Mouse (Mus musculus) MEL (cell line): ENCODE data around the gene Gpr18. TPM values are rescaled to one million over a fixed set of nuclear protein-coding genes. Genes with fewer than 3 reads are reported as not detected.
A peak's percentile ranks its signal among the peaks of the same experiment; 100 is the strongest.

ENCODE experiments used
- DNase-seq: peaks from one replicate; pipeline ENCODE4 v3.0.0; 2011; ENCODE audit warnings: low read depth, low spot score
- H3K27ac ChIP-seq: 2 replicates; pipeline ENCODE4 v1.5.1; 2012; ENCODE audit warnings: low read depth, mild to moderate bottlenecking, control low read depth, low read length, moderate library complexity; ENCODE audit not compliant: control insufficient read depth
- H3K27me3 ChIP-seq, 2 experiments: fragments of 150-350 bp in 1 of 2; sonication (generic) in 1 of 2; 2 replicates each; pipeline ENCODE4 v1.6.1; 2012; ENCODE audit warnings: low read length in 2 of 2, mild to moderate bottlenecking in 2 of 2, improper control_type of control experiment in 1 of 2, moderate library complexity in 1 of 2; ENCODE audit not compliant: insufficient read depth in 2 of 2, control insufficient read depth in 1 of 2
- H3K36me3 ChIP-seq, 2 experiments: 2 replicates each; pipeline ENCODE4 v1.6.1; 2012 to 2014; ENCODE audit warnings: low read length in 2 of 2, improper control_type of control experiment in 1 of 2, inconsistent platforms in 1 of 2, mild to moderate bottlenecking in 1 of 2; ENCODE audit not compliant: insufficient read depth in 2 of 2, control insufficient read depth in 1 of 2
- H3K4me1 ChIP-seq, 2 experiments: fragments of 150-350 bp in 1 of 2; sonication (generic) in 1 of 2; 2 replicates each; pipeline ENCODE4 v1.6.1; 2012; ENCODE audit warnings: low read length in 2 of 2, improper control_type of control experiment in 1 of 2, mild to moderate bottlenecking in 1 of 2; ENCODE audit not compliant: insufficient read depth in 2 of 2, control insufficient read depth in 1 of 2
- H3K4me3 ChIP-seq, 2 experiments: fragments of 150-350 bp in 1 of 2; sonication (generic) in 1 of 2; 2 replicates each; pipeline ENCODE4 v1.5.1; 2012; ENCODE audit warnings: low read depth in 2 of 2, low read length in 2 of 2, mild to moderate bottlenecking in 2 of 2, moderate library complexity in 2 of 2, control low read depth in 1 of 2, improper control_type of control experiment in 1 of 2; ENCODE audit not compliant: control insufficient read depth in 1 of 2, insufficient read depth in 1 of 2
- H3K79me2 ChIP-seq: 2 replicates; pipeline ENCODE4 v1.6.1; 2012; ENCODE audit warnings: mild to moderate bottlenecking, low read length, moderate library complexity; ENCODE audit not compliant: control insufficient read depth, poor library complexity, insufficient read depth
- H3K9ac ChIP-seq: 2 replicates; pipeline ENCODE4 v1.6.1; 2012; ENCODE audit warnings: low read depth, mild to moderate bottlenecking, control low read depth, low read length, moderate library complexity; ENCODE audit not compliant: control insufficient read depth, poor library complexity, severe bottlenecking
- H3K9me3 ChIP-seq: fragments of 150-350 bp; sonication (generic); replicated peaks from 2 replicates; pipeline ENCODE4 v1.6.1; 2012; ENCODE audit warnings: mild to moderate bottlenecking, low read length, improper control_type of control experiment, moderate library complexity; ENCODE audit not compliant: insufficient read depth
- E2F4 ChIP-seq: IDR thresholded peaks from 2 replicates; pipeline ENCODE4 v1.6.1; 2011; ENCODE audit warnings: low read depth, low read length, improper control_type of control experiment, borderline replicate concordance
- EP300 ChIP-seq, 2 experiments: IDR thresholded peaks; 2 replicates each; pipeline ENCODE4 v1.6.1; 2011; ENCODE audit warnings: improper control_type of control experiment in 2 of 2, low read length in 2 of 2, low read depth in 1 of 2, mild to moderate bottlenecking in 1 of 2
- MAFK ChIP-seq: IDR thresholded peaks from 2 replicates; pipeline ENCODE4 v1.6.1; 2011; ENCODE audit warnings: low read depth, mild to moderate bottlenecking, low read length, improper control_type of control experiment, borderline replicate concordance
- MAZ ChIP-seq: IDR thresholded peaks from 2 replicates; pipeline ENCODE4 v1.6.1; 2012; ENCODE audit warnings: low read depth, mild to moderate bottlenecking, inconsistent platforms, low read length, improper control_type of control experiment
- MEF2A ChIP-seq: IDR thresholded peaks from 2 replicates; pipeline ENCODE4 v1.6.1; 2014; ENCODE audit warnings: low read depth, mild to moderate bottlenecking, inconsistent platforms, low read length, improper control_type of control experiment; ENCODE audit not compliant: poor library complexity, insufficient replicate concordance, severe bottlenecking; ENCODE audit errors: extremely low read depth
- MYB ChIP-seq: IDR thresholded peaks from 2 replicates; pipeline ENCODE4 v1.6.1; 2011; ENCODE audit warnings: mild to moderate bottlenecking, low read depth, low read length, improper control_type of control experiment
- MYC ChIP-seq: IDR thresholded peaks from 2 replicates; pipeline ENCODE4 v1.6.1; 2011; ENCODE audit warnings: low read depth, mild to moderate bottlenecking, low read length, improper control_type of control experiment, moderate library complexity
- NELFE ChIP-seq: IDR thresholded peaks from 2 replicates; pipeline ENCODE4 v1.6.1; 2011; ENCODE audit warnings: low read depth, low read length, improper control_type of control experiment
- POLR2A ChIP-seq, 2 experiments: IDR thresholded peaks; 2 replicates each; pipeline ENCODE4 v1.6.1; 2011 to 2012; ENCODE audit warnings: low read length in 2 of 2, mild to moderate bottlenecking in 2 of 2, control low read depth in 1 of 2, improper control_type of control experiment in 1 of 2, low read depth in 1 of 2, moderate library complexity in 1 of 2; ENCODE audit not compliant: control insufficient read depth in 1 of 2, insufficient read depth in 1 of 2, poor library complexity in 1 of 2
- RCOR1 ChIP-seq: IDR thresholded peaks from 2 replicates; pipeline ENCODE4 v1.6.1; 2012; ENCODE audit warnings: low read depth, mild to moderate bottlenecking, inconsistent platforms, low read length, improper control_type of control experiment
- TAL1 ChIP-seq: IDR thresholded peaks from 2 replicates; pipeline ENCODE4 v1.6.1; 2012; ENCODE audit warnings: mild to moderate bottlenecking, inconsistent platforms, low read length, moderate library complexity, mixed read lengths
- TCF12 ChIP-seq: IDR thresholded peaks from 2 replicates; pipeline ENCODE4 v1.6.1; 2014; ENCODE audit warnings: low read depth, mild to moderate bottlenecking, inconsistent platforms, low read length, improper control_type of control experiment, moderate library complexity
- USF1 ChIP-seq: IDR thresholded peaks from 2 replicates; pipeline ENCODE4 v1.6.1; 2014; ENCODE audit warnings: low read depth, mild to moderate bottlenecking, inconsistent platforms, low read length, improper control_type of control experiment, moderate library complexity
- ZKSCAN1 ChIP-seq: IDR thresholded peaks from 2 replicates; pipeline ENCODE4 v1.6.1; 2012; ENCODE audit warnings: low read depth, mild to moderate bottlenecking, inconsistent platforms, low read length, improper control_type of control experiment, moderate library complexity
- ZMIZ1 ChIP-seq: IDR thresholded peaks from 2 replicates; pipeline ENCODE4 v1.6.1; 2012; ENCODE audit warnings: low read depth, mild to moderate bottlenecking, inconsistent platforms, low read length, improper control_type of control experiment, moderate library complexity
- polyA plus RNA-seq, 2 experiments: library from polyadenylated mRNA; stranded (reverse) in 1 of 2; unstranded in 1 of 2; fragments of >175 nt in 1 of 2; fragments of >200 nt in 1 of 2; gene quantifications; 2 replicates each; pipeline versions ENCODE4 v1.2.1 to v1.2.4; 2012; ENCODE audit warnings: low replicate concordance in 2 of 2, low read depth in 1 of 2; ENCODE audit not compliant: insufficient read length in 2 of 2, insufficient read depth in 1 of 2, missing spikeins in 1 of 2
- total RNA-seq: library from RNA; depleted of rRNA; stranded (reverse); fragments of 300-350 nt; gene quantifications from 2 replicates; pipeline ENCODE4 v1.2.3, GENCODE M21; 2012

The Gpr18 gene
- total and polyA plus RNA-seq, 3 experiments = 0.06 to 0.15 TPM; not detected in 1

DNA sequence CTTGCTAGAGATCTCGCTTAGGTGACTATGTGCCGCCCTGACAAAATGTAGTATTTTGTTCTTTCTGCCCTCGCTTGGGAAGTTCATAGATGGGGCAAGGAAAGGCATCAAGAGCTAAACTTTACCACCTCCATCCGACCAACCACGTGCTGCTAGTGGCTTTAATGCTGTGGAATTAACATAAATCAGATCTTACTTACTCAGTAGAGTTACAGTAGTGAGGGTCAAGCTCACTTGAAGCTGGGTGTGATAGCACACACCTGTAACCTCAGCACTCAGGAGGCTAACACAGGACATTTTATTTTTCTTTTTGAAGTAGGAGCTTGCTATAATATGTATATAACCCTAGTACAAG lies 36.4 kb upstream of the Gpr18 start:
- no peak overlapping the region for H3K4me3 ChIP-seq
- TF ChIP-seq MYC = no peak
- TF ChIP-seq, all 39 proteins: peak for 0
- H3K79me2 ChIP-seq = no peaks in the 10 kb centered on the region
- no peak for DNase-seq
- H3K27me3 ChIP-seq = no peaks in the 10 kb centered on the region
- no peaks in the 10 kb centered on the region; a peak in 1 of 4 replicates for H3K36me3 ChIP-seq
- H3K27ac ChIP-seq = no peak overlapping the region
- no peak overlapping the region for H3K9ac ChIP-seq
- peaks cover 3 to 6% of the 10 kb centered on the region in 2 experiments; a peak in 2 of 4 replicates for H3K4me1 ChIP-seq
- H3K9me3 ChIP-seq = no peaks in the 10 kb centered on the region

DNA sequence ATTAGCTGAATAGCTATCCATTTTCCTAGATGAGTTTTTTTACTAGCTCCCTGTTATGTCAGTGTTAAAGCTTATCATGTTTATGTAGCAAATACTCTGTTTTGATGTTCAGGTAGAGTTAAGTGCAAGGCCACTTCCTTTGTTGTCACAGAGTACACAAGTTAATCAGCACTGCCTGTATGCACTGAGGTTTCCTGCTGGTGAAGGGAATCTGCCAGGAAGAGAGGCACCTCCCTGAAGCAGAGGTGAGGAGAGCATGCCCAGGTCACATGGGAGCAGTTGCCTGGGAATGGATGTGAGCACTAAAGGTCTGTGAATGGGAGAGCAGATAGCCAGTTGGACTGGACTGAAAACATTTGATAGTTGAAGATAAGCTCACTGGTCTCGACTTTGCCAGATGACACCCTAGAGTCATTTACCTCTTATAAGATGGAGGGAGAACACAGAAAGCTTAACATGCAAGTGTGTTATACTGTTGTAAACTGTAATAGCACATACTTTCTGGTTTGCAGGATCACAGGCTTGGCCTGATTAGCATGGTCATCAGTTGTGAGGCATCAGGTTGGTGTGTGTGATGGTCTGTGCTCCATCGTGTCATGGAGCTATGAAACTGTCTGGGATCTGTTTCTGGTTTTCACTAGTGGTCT lies 35.9 kb upstream of the Gpr18 start:
- no peak overlapping the region for H3K9ac ChIP-seq
- no peaks in the 10 kb centered on the region for H3K9me3 ChIP-seq
- no peak overlapping the region for H3K4me3 ChIP-seq
- no peak for TF ChIP-seq RCOR1
- no peak for TF ChIP-seq POLR2A (IDR thresholded peaks at IDR 0.05; ENCODE audit: control insufficient read depth in 1 of 2, insufficient read depth in 1 of 2, low read depth in 1 of 2, low read length in 2 of 2, poor library complexity in 1 of 2)
- TF ChIP-seq MYC = 0 out of 2 replicates have a peak, but pooled peaks have one; percentile 23
- no peak for TF ChIP-seq E2F4
- peak; percentile 54 to 65 for TF ChIP-seq EP300 (IDR thresholded peaks at IDR 0.05; ENCODE audit: low read depth in 1 of 2, low read length in 2 of 2)
- no peak for TF ChIP-seq MEF2A
- peak; percentile 58; the same call in 1 of the 2 replicates for TF ChIP-seq USF1
- no peak for TF ChIP-seq ZKSCAN1
- no peak for TF ChIP-seq MAFK
- no peak for TF ChIP-seq MYB
- peak; percentile 16; the same call in 1 of the 2 replicates for TF ChIP-seq TCF12
- no peak for TF ChIP-seq MAZ
- TF ChIP-seq TAL1 = peak; percentile 31; the same call in 1 of the 2 replicates
- TF ChIP-seq ZMIZ1 = no peak
- no peak for TF ChIP-seq NELFE
- H3K4me1 ChIP-seq = peaks cover 3 to 6% of the 10 kb centered on the region in 2 experiments; a peak in 2 of 4 replicates
- no peaks in the 10 kb centered on the region for H3K27me3 ChIP-seq
- H3K27ac ChIP-seq = no peak overlapping the region
- peak; percentile 45 for DNase-seq
- no peaks in the 10 kb centered on the region; a peak in 1 of 4 replicates for H3K36me3 ChIP-seq
- H3K79me2 ChIP-seq = no peaks in the 10 kb centered on the region
